Mouse (Mus musculus) embryo, embryonic 11 days (tissue): ENCODE measurements at regions not wholly inside any gene's neighbourhood (a gene's known extent, or its start where the extent isn't known, plus 50 kb on each side); places are given as distances from the start of the nearest gene placed in this dataset.

Experiments
- DNase-seq: peaks from one replicate; pipeline ENCODE4 v3.0.0-alpha.2; 2015

GRCm38 (mm10) chr3:38251592-38251991 lies 233.1 kb downstream of the Ankrd50 start:
- DNase-seq, result no peak

- no peak for DNase-seq
Observed at GRCm38 (mm10) chr3:38250552-38250951, 234.1 kb downstream of the Ankrd50 start.

GRCm38 (mm10) chr3:38248941-38249340 lies 235.7 kb downstream of the Ankrd50 start:
- DNase-seq, result no peak

GRCm38 (mm10) chr3:38246439-38246838 lies 238.2 kb downstream of the Ankrd50 start:
- DNase-seq, result no peak

- DNase-seq, result no peak
Observed at GRCm38 (mm10) chr3:38243209-38243608, 241.4 kb downstream of the Ankrd50 start.

- no peak for DNase-seq
Observed at GRCm38 (mm10) chr3:38237616-38238015, 247.0 kb downstream of the Ankrd50 start.

- DNase-seq, result no peak
Observed at GRCm38 (mm10) chr3:38235736-38236083, 248.9 kb downstream of the Ankrd50 start.

- no peak for DNase-seq
Observed at GRCm38 (mm10) chr3:38235033-38235735, 249.5 kb downstream of the Ankrd50 start.

- DNase-seq, result no peak
Observed at GRCm38 (mm10) chr3:38234534-38234933, 250.1 kb downstream of the Ankrd50 start.

GRCm38 (mm10) chr3:38234006-38234405 lies 250.6 kb downstream of the Ankrd50 start:
- DNase-seq, result no peak

- DNase-seq, result no peak
Observed at GRCm38 (mm10) chr3:38233091-38233490, 251.6 kb downstream of the Ankrd50 start.

- DNase-seq, result peak; percentile 82
Observed at GRCm38 (mm10) chr3:38232111-38233076, 252.2 kb downstream of the Ankrd50 start.

GRCm38 (mm10) chr3:38231506-38231905 lies 253.1 kb downstream of the Ankrd50 start:
- no peak for DNase-seq

GRCm38 (mm10) chr3:38230796-38231195 lies 253.8 kb downstream of the Ankrd50 start:
- no peak for DNase-seq

- no peak for DNase-seq
Observed at GRCm38 (mm10) chr3:38229686-38230085, 255.0 kb downstream of the Ankrd50 start.

GRCm38 (mm10) chr3:38229051-38229450 lies 255.6 kb downstream of the Ankrd50 start:
- DNase-seq, result no peak

- DNase-seq, result peak; percentile 70
Observed at GRCm38 (mm10) chr3:38227596-38227995, 257.0 kb downstream of the Ankrd50 start.

- DNase-seq, result no peak
Observed at GRCm38 (mm10) chr3:38227121-38227520, 257.5 kb downstream of the Ankrd50 start.

GRCm38 (mm10) chr3:38226147-38226546 lies 258.5 kb downstream of the Ankrd50 start:
- DNase-seq, result no peak

- no peak for DNase-seq
Observed at GRCm38 (mm10) chr3:38221834-38222215, 262.8 kb downstream of the Ankrd50 start.

GRCm38 (mm10) chr3:38220934-38221833 lies 263.5 kb downstream of the Ankrd50 start:
- DNase-seq, result peak; percentile 78

- DNase-seq, result no peak
Observed at GRCm38 (mm10) chr3:38209081-38209480, 275.6 kb downstream of the Ankrd50 start.

- DNase-seq, result no peak
Observed at GRCm38 (mm10) chr3:38207867-38208266, 276.8 kb downstream of the Ankrd50 start.
